Mouse (Mus musculus) T-cell, adult 66 days (primary cell): ENCODE results near the gene Ddx19b. TPM values are rescaled to one million over a fixed set of nuclear protein-coding genes. Genes with fewer than 3 reads are reported as not detected.

Experiments
- total RNA-seq, 2 experiments: library from RNA; stranded (reverse); gene quantifications; 3 replicates in 1 of 2; 4 replicates in 1 of 2; pipeline ENCODE4 v1.2.4; 2023

The Ddx19b gene
- 10 to 100 TPM; 17.3 to 20.2 TPM for total RNA-seq

GRCm38 (mm10) chr8:111031572-111031971 is at the start of gene Ddx19b:
Gene Ddx19b, minus strand, starts transcription at chr8:111031751.

GRCm38 (mm10) chr8:111056158-111056663 is 24.7 kb upstream of the Ddx19b start, which contains the start of gene Exosc6:
Gene Exosc6, plus strand, starts transcription at chr8:111056339.

GRCm38 (mm10) chr8:111032916-111033315 is 1.4 kb upstream of the Ddx19b start, which contains the start of gene Aars:
Gene Aars, plus strand, starts transcription at chr8:111033144.

GRCm38 (mm10) chr8:110997547-110998531 is 33.7 kb downstream of the Ddx19b start, which contains the start of gene Ddx19a:
Gene Ddx19a, minus strand, starts transcription at chr8:110997800.

Other genes starting within 250 kb of the Ddx19b start
- not detected for gene Il34, start 225.8 kb downstream of the Ddx19b start, total RNA-seq
- gene Cog4, start 185.2 kb downstream of the Ddx19b start, total RNA-seq = 10 to 100 TPM; 60.9 to 76.2 TPM
- gene Sf3b3, start 185.0 kb downstream of the Ddx19b start, total RNA-seq = 100 to 1,000 TPM; 159 to 166 TPM
- gene Fuk, start 129.3 kb downstream of the Ddx19b start, total RNA-seq = 10 to 100 TPM; 12.2 to 15.7 TPM
- 10 to 100 TPM; 12.0 to 13.1 TPM for gene St3gal2, start 111.8 kb downstream of the Ddx19b start, total RNA-seq
- 10 to 100 TPM; 68.3 to 70.0 TPM for gene Ddx19a, start 34.0 kb downstream of the Ddx19b start, total RNA-seq
- 10 to 100 TPM; 46.1 to 58.0 TPM for gene Aars, start 1.4 kb upstream of the Ddx19b start, total RNA-seq
- gene Exosc6, start 24.6 kb upstream of the Ddx19b start, total RNA-seq = 10 to 100 TPM; 14.8 to 16.0 TPM
- gene Clec18a, start 60.7 kb upstream of the Ddx19b start, total RNA-seq = not detected
- gene Pdpr, start 62.9 kb upstream of the Ddx19b start, total RNA-seq = 10 to 100 TPM; 21.6 to 28.1 TPM
- gene Glg1, start 227.5 kb upstream of the Ddx19b start, total RNA-seq = 10 to 100 TPM; 70.4 to 76.2 TPM